Mouse (Mus musculus) small intestine, adult 2 months (tissue): Measurements from ENCODE around the gene Cpne2. TPM values are rescaled to one million over a fixed set of nuclear protein-coding genes. Genes with fewer than 3 reads are reported as not detected.

ENCODE experiments used
- H3K27ac ChIP-seq: fragments of 200-500 bp; 2 replicates; pipeline ENCODE4 v1.5.1; 2012; ENCODE audit warnings: low read depth, low read length, control low read depth, inconsistent platforms; ENCODE audit not compliant: insufficient read depth
- H3K27me3 ChIP-seq: fragments of 200-500 bp; 2 replicates; pipeline ENCODE4 v1.6.1; 2012; ENCODE audit warnings: mild to moderate bottlenecking, moderate library complexity, low read length, inconsistent platforms; ENCODE audit not compliant: control insufficient read depth, insufficient read depth
- H3K36me3 ChIP-seq: fragments of 200-500 bp; 2 replicates; pipeline ENCODE4 v1.6.1; 2012; ENCODE audit warnings: mild to moderate bottlenecking, low read length, control low read depth, inconsistent platforms; ENCODE audit not compliant: control insufficient read depth, insufficient read depth
- H3K4me1 ChIP-seq: fragments of 200-500 bp; 2 replicates; pipeline ENCODE4 v1.6.1; 2012; ENCODE audit warnings: low read length, inconsistent platforms, mixed read lengths; ENCODE audit not compliant: control insufficient read depth, insufficient read depth, insufficient read length
- H3K4me3 ChIP-seq: fragments of 200-500 bp; 2 replicates; pipeline ENCODE4 v1.5.1; 2012; ENCODE audit warnings: low read depth, mild to moderate bottlenecking, control low read depth, inconsistent platforms, low read length, moderate library complexity
- CTCF ChIP-seq: fragments of 200-500 bp; IDR thresholded peaks from 2 replicates; pipeline ENCODE4 v1.5.1; 2012; ENCODE audit warnings: low read depth, mild to moderate bottlenecking, control low read depth, inconsistent platforms, low read length, moderate library complexity, mixed read lengths; ENCODE audit not compliant: insufficient replicate concordance, insufficient read length; ENCODE audit errors: extremely low read depth
- POLR2A ChIP-seq: fragments of 200-500 bp; IDR thresholded peaks from 2 replicates; pipeline ENCODE4 v1.6.1; 2012; ENCODE audit warnings: low read depth, mild to moderate bottlenecking, control low read depth, inconsistent platforms, low read length, moderate library complexity
- WGBS: fragments of 180-500 bp; shearing (Covaris S2); methylation state at CpG from one replicate; pipeline ENCODE4 v1.1.7; 2018; 5-methylcytosine and 5-hydroxymethylcytosine counted together
- polyA plus RNA-seq: library from polyadenylated mRNA; depleted of rRNA; stranded (reverse); fragments of >200 nt; gene quantifications from 2 replicates; pipeline ENCODE4 v1.2.3, GENCODE M21; 2012

Cpne2 gene
- polyA plus RNA-seq, 1 experiment, result 108 TPM

GRCm38 (mm10) chr8:94534612-94535011, 1.8 kb downstream of the Cpne2 start:
- H3K36me3 ChIP-seq, result no peaks in the 10 kb centered on the region
- no peak overlapping the region for H3K4me3 ChIP-seq
- H3K27ac ChIP-seq, result no peak overlapping the region
- 0 out of 2 replicates have a peak, but pooled peaks cover 2% of the 10 kb centered on the region for H3K27me3 ChIP-seq
- TF ChIP-seq CTCF (no peak), POLR2A (no peak)
- peaks cover 40% of the 10 kb centered on the region for H3K4me1 ChIP-seq
- 18% methylated on average over 4 of the region's 4 CpGs for WGBS

- 90% methylated on average over 7 of the region's 7 CpGs for WGBS
- Histone ChIP-seq H3K4me1 (peaks cover 35% of the 10 kb centered on the region), H3K36me3 (no peaks in the 10 kb centered on the region), H3K27me3 (0 out of 2 replicates have a peak, but pooled peaks cover 2% of the 10 kb centered on the region), H3K4me3 (no peak overlapping the region), H3K27ac (no peak overlapping the region)
- no peak for TF ChIP-seq CTCF
- TF ChIP-seq POLR2A, result no peak
Measured at GRCm38 (mm10) chr8:94535631-94536030, 2.8 kb downstream of the Cpne2 start.

- Histone ChIP-seq H3K4me1 (peaks cover 28% of the 10 kb centered on the region), H3K27me3 (0 out of 2 replicates have a peak, but pooled peaks cover 2% of the 10 kb centered on the region), H3K4me3 (no peak overlapping the region), H3K36me3 (no peaks in the 10 kb centered on the region), H3K27ac (no peak overlapping the region)
- WGBS, result 80% methylated on average over 2 of the region's 2 CpGs
- TF ChIP-seq CTCF, result no peak
- TF ChIP-seq POLR2A, result no peak
Measured at GRCm38 (mm10) chr8:94537456-94537855, 4.7 kb downstream of the Cpne2 start.

GRCm38 (mm10) chr8:94540025-94540424, 7.2 kb downstream of the Cpne2 start:
- Histone ChIP-seq H3K4me3 (no peak overlapping the region), H3K27ac (no peak overlapping the region), H3K27me3 (no peaks in the 10 kb centered on the region), H3K4me1 (peaks cover 15% of the 10 kb centered on the region; the same call in 1 of the 2 replicates), H3K36me3 (no peaks in the 10 kb centered on the region)
- 91% methylated on average over 2 of the region's 2 CpGs for WGBS
- no peak for TF ChIP-seq CTCF
- no peak for TF ChIP-seq POLR2A

- WGBS, result 35% methylated on average over 18 of the region's 18 CpGs
- Histone ChIP-seq H3K27me3 (no peaks in the 10 kb centered on the region), H3K36me3 (no peaks in the 10 kb centered on the region), H3K4me3 (no peak overlapping the region), H3K27ac (no peak overlapping the region), H3K4me1 (peaks cover 6% of the 10 kb centered on the region; the same call in 1 of the 2 replicates)
- TF ChIP-seq CTCF, result no peak
- TF ChIP-seq POLR2A, result no peak
Measured at GRCm38 (mm10) chr8:94540889-94541795, 8.4 kb downstream of the Cpne2 start.

GRCm38 (mm10) chr8:94543981-94544380, 11.2 kb downstream of the Cpne2 start:
- no peak overlapping the region for H3K27ac ChIP-seq
- WGBS, result 69% methylated on average over 8 of the region's 8 CpGs
- TF ChIP-seq CTCF, result no peak
- no peak for TF ChIP-seq POLR2A
- no peak overlapping the region for H3K4me3 ChIP-seq
- no peaks in the 10 kb centered on the region; the same call in 1 of the 2 replicates for H3K36me3 ChIP-seq
- no peaks in the 10 kb centered on the region for H3K4me1 ChIP-seq
- no peaks in the 10 kb centered on the region for H3K27me3 ChIP-seq

- 75% methylated on average over 5 of the region's 5 CpGs for WGBS
- H3K27ac ChIP-seq, result no peak overlapping the region
- H3K27me3 ChIP-seq, result no peaks in the 10 kb centered on the region
- TF ChIP-seq CTCF, result no peak
- no peak for TF ChIP-seq POLR2A
- H3K4me3 ChIP-seq, result no peak overlapping the region
- H3K4me1 ChIP-seq, result no peaks in the 10 kb centered on the region
- H3K36me3 ChIP-seq, result no peaks in the 10 kb centered on the region; the same call in 1 of the 2 replicates
Measured at GRCm38 (mm10) chr8:94549041-94549440, 16.3 kb downstream of the Cpne2 start.
